Mouse (Mus musculus): ENCODE measurements around the gene Nop2. TPM values are rescaled to one million over a fixed set of nuclear protein-coding genes. Genes with fewer than 3 reads are reported as not detected.

Gene Nop2
- polyA plus RNA-seq (2015; fragmentation: Nextera tagmentation; extraction: Ambion mirVana): 32.1 and 33.5 TPM in 2 replicates

DNA sequence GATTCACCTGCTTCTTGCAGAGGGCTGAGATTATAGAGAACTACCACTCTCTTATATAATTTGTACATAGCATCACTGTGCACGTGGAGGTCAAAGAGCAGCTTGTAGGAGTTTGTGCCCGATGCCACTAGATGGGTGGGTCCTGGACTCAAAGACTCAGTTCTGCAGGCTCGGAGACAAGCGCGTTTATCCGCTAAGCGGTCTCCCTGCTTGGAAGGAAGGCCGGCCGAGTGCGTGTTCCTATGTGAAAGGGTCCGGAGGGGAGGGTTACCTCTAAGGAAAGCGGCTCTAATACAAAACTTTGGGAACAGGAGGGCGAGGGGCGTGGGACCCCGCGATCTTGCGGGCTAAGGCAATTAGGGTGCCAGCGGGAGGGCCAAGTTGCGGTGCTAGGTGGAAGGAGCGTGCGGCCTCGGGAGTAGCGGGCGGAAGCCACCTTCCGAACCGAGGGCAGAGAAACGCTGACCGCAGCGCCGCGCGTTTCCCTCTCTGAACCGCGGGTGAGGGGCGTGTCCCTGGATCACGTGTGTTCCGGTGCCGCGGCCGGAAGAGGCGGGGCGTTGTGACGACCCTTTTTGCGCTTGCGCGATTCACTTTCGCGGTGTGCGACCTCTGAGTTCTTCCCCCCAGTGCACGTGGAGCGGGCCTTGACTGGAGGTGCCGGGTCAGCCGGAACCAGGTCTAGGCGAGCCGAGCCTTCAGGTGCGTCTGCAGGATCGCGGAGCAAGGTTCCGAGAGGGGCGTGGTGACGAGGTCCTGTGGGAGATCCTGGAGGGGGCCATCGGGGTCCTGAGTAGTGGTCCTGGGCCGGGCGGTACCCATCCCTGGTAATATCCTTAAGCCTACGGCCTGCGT, at the start of gene Nop2:
Gene Nop2, plus strand, starts transcription at position 608 of the 855 bp plus-strand sequence.
- peak; percentile 85 for ATAC-seq (ENCODE audit: insufficient read depth)
- H3K4me3 ChIP-seq (replicated peaks): peak within 1 kb of the TSS; percentile 94

DNA sequence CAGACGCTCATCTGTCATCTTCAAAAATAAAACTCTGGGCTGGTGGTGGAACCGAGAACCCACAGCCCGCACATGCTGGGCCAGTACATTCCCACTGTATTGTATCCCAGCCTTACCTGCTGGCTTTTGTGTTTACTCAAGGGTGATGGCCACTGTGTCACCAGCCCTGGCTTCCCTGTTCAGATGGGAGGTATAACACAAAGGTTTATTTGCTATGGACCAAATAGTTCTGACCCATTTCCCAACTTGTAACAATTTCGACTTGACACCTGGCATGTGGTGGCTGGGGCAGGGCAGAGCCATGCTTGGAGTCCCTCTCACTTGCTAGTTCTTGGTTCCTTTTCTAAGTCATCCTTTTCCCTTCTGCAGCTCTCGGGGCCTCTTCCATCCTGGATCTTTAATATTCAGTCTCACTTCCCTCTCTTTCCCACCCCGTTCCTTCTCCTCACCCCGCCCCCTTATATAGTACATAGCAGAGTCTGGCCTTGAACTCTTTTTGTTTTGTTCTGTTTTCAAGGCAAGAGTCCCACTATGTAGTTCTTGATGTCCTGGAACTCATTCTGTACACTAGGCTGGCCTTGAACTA, 48.8 kb upstream of the Nop2 start:
- H3K36me3 ChIP-seq (replicated peaks): no peaks in the 10 kb centered on the region
- no peak for ATAC-seq (ENCODE audit: insufficient read depth)
- H3K9ac ChIP-seq: no peak overlapping the region
- H3K9me3 ChIP-seq (replicated peaks): no peaks in the 10 kb centered on the region
- peaks cover 26% of the 10 kb centered on the region for H3K4me1 ChIP-seq (replicated peaks)
- no peak overlapping the region for H3K4me3 ChIP-seq (replicated peaks)
- H3K27ac ChIP-seq (replicated peaks): no peak overlapping the region
- WGBS (ENCODE audit: insufficient replicate concordance): 78% methylated on average over 7 of the region's 7 CpGs
- H3K27me3 ChIP-seq: no peaks in the 10 kb centered on the region
- no peak overlapping the region for H3K4me2 ChIP-seq

More for the DNA sequence above, at the start of gene Nop2:
- Histone ChIP-seq H3K27me3 (no peaks in the 10 kb centered on the region), H3K27ac (replicated peaks) (peak within 1 kb of the TSS; percentile 83), H3K4me2 (peak within 1 kb of the TSS; percentile 89), H3K4me1 (replicated peaks) (peaks cover 24% of the 10 kb centered on the region), H3K9me3 (replicated peaks) (no peaks in the 10 kb centered on the region), H3K36me3 (replicated peaks) (peaks cover 75% of the 10 kb centered on the region), H3K9ac (peak within 1 kb of the TSS; percentile 79)
- WGBS (ENCODE audit: insufficient replicate concordance): under 1% methylated on average over 66 of the region's 66 CpGs

DNA sequence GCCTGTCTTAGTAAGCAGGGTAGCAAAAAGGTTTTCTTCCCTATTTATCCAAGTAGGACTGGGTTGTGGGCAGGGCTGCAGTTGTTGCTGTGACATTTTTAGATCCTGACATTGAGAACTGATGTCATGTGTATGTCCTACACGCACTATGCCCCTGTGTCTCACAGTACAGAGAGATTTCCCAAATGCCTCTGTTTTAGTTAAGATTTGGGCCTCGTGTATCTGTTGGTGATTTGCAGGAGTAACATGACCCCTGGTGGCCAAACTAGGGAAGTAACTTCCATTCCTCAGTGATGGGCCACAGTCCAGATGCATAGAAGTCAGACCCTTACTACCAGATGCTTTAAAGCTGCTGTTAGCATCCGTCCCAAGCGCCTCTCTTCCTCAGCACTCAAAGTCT, 47.3 kb upstream of the Nop2 start:
- WGBS (ENCODE audit: insufficient replicate concordance): 12% methylated on average over 4 of the region's 4 CpGs
- peaks cover 42% of the 10 kb centered on the region for H3K4me1 ChIP-seq (replicated peaks)
- no peak overlapping the region for H3K4me3 ChIP-seq (replicated peaks)
- H3K27me3 ChIP-seq: no peaks in the 10 kb centered on the region
- ATAC-seq (ENCODE audit: insufficient read depth): no peak
- H3K27ac ChIP-seq (replicated peaks): no peak overlapping the region
- H3K36me3 ChIP-seq (replicated peaks): no peaks in the 10 kb centered on the region
- H3K9ac ChIP-seq: no peak overlapping the region
- no peak overlapping the region for H3K4me2 ChIP-seq
- no peaks in the 10 kb centered on the region for H3K9me3 ChIP-seq (replicated peaks)

DNA sequence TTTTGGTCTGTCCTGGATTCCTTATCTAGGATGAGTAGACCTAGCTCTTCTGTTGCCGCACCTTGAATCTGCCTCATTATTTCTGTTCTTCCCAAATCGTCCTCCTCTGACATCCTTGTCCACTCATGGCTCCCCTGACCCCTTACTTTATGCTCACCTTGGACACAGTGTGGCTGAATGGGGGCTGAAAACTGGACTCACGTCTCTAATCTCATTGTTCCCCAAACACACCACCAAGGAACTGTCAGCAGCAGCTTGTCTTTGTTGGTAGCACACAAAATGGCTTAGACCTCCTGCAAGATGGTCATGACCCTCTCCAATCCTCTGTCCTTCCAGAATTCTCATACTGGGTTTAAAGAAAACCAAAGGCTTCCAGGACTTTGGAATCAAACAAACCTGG, 43.8 kb upstream of the Nop2 start:
- WGBS (ENCODE audit: insufficient replicate concordance): 53% methylated on average over 3 of the region's 3 CpGs
- Histone ChIP-seq H3K9ac (no peak overlapping the region), H3K4me2 (no peak overlapping the region), H3K27me3 (no peaks in the 10 kb centered on the region), H3K4me3 (replicated peaks) (no peak overlapping the region), H3K4me1 (replicated peaks) (peaks cover 55% of the 10 kb centered on the region), H3K36me3 (replicated peaks) (no peaks in the 10 kb centered on the region), H3K27ac (replicated peaks) (peak overlapping the region; percentile 84), H3K9me3 (replicated peaks) (no peaks in the 10 kb centered on the region)
- no peak for ATAC-seq (ENCODE audit: insufficient read depth)

DNA sequence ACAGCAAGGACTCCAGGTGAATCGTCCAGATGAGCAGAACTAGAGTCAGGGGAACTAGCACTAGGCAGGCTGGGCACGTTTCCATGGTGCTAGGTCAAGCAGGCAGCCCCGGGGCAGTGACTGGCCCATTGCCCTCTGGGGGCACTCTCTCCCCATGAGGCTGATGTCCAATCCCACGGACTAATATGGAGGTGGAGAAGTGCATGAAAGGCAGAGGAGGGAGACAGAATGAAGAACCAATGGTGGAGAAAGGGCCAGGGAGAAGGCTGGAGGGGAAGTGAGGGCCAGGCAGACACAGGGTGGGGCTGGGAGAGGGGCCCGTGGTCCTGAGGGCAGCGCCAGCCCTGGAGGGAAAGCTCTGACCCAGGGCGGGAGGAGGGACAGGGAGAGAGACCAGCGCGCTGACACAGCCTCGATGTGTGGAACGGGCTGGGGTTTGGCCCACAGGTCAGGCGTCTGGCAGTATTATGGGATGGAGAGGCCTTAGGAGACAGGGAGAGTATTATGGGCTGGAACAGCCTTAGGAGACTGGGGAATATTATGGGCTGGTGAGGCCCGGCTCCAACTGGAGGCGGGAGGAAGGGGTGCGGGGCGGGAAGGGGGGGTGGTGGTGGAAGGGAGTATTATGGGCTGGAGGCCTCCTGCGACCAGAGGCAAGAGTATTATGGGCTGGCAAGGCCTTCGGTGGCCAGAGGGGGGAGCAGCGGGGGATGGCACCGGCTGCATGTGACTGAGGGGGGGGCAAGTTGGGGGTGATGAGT, 43.0 kb upstream of the Nop2 start:
- H3K27ac ChIP-seq (replicated peaks): peak overlapping the region; percentile 84
- H3K4me1 ChIP-seq (replicated peaks): peaks cover 50% of the 10 kb centered on the region
- ATAC-seq (ENCODE audit: insufficient read depth): peak; percentile 67
- 5% methylated on average over 20 of the region's 20 CpGs for WGBS (ENCODE audit: insufficient replicate concordance)
- peak overlapping the region; percentile 43; the same call in 1 of the 2 replicates for H3K9ac ChIP-seq
- H3K36me3 ChIP-seq (replicated peaks): no peaks in the 10 kb centered on the region
- no peaks in the 10 kb centered on the region for H3K9me3 ChIP-seq (replicated peaks)
- H3K4me3 ChIP-seq (replicated peaks): peak overlapping the region; percentile 42
- H3K27me3 ChIP-seq: no peaks in the 10 kb centered on the region
- peak overlapping the region; percentile 74 for H3K4me2 ChIP-seq

DNA sequence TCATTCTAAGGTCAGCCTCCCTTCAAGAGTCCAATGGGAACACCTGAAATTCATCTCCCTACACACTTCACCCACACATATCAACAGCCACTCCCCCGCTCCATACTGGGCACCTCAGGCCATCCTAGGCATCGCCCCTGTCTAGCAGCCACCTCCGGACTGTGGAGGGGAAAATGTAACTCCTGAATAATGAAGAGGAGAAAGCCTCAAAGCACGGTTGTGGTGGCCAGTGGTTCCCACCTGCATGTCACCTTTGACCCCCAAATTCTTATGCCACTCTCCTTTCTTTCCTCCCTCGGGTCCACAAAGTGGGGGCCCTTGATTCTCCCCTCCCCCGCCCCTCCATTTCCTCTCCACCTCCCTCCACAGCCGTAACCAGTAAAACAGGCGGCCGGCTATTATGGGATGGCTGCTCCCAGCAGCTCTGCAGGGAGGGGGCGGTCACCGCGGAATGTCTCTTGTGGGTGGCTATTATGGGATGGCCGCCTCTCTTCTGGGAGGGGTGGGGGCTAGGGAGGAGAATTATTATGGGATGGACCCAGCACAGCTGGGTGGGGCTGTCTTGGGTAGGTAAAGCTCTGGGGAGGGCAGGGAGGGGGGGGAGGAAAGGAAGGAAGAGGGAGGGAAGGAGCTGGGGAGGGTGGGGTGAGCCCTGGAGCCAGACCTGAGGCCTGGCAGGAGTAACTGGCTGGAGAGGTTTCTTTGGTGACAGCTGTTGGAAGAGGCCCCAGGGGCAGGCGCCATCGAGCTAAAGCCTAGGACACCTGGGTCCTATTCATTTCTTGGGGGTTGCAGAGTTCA, 42.0 kb upstream of the Nop2 start:
- peak overlapping the region; percentile 42 for H3K4me3 ChIP-seq (replicated peaks)
- no peaks in the 10 kb centered on the region for H3K27me3 ChIP-seq
- peak overlapping the region; percentile 55; the same call in 1 of the 2 replicates for H3K9ac ChIP-seq
- no peaks in the 10 kb centered on the region for H3K9me3 ChIP-seq (replicated peaks)
- peaks cover 53% of the 10 kb centered on the region for H3K4me1 ChIP-seq (replicated peaks)
- WGBS (ENCODE audit: insufficient replicate concordance): 2% methylated on average over 15 of the region's 15 CpGs
- peak; percentile 58 for ATAC-seq (ENCODE audit: insufficient read depth)
- H3K27ac ChIP-seq (replicated peaks): peak overlapping the region; percentile 84
- peak overlapping the region; percentile 74 for H3K4me2 ChIP-seq
- no peaks in the 10 kb centered on the region for H3K36me3 ChIP-seq (replicated peaks)

DNA sequence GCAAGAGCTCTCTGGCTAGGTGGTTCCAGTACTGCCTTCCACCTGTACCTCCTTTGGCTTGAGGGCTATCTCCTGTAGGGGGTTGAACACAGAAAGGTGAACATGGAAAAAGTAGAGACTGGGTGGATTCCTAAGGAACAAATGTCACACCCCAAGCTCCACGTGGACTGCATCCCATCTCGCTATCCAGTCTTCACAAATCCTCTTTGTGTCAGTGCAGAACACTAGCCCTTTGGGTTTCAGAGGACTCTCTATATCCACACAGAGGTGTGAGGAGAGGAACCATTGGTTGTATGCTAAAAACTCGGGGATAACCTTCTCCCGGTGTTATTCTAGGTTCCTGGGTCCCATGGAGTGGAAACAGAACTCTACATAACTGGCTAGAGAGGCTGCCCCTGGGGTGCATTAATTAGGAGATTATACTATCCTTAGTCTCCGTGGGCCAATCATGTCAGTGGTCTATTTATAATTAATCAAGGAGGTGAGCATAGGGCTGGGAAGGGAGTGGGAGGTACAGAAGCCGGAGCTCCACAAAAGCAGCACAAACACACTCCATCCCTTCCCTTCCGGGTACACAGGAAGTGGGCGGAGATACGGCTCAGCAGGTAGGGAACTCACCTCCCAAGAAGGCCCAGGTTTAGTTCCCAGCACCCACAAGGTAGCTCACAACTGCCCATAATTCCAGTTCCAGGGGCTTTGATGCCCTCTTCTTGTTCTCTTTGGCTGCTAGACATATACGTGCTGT, 41.2 kb upstream of the Nop2 start:
- Histone ChIP-seq H3K4me2 (peak overlapping the region; percentile 74), H3K4me3 (replicated peaks) (peak overlapping the region; percentile 42), H3K9ac (peak overlapping the region; percentile 55; the same call in 1 of the 2 replicates), H3K4me1 (replicated peaks) (peaks cover 61% of the 10 kb centered on the region), H3K36me3 (replicated peaks) (no peaks in the 10 kb centered on the region), H3K27me3 (no peaks in the 10 kb centered on the region), H3K27ac (replicated peaks) (peak overlapping the region; percentile 84), H3K9me3 (replicated peaks) (no peaks in the 10 kb centered on the region)
- WGBS (ENCODE audit: insufficient replicate concordance): 54% methylated on average over 10 of the region's 10 CpGs
- ATAC-seq (ENCODE audit: insufficient read depth): no peak; the same call in 1 of the 2 replicates

DNA sequence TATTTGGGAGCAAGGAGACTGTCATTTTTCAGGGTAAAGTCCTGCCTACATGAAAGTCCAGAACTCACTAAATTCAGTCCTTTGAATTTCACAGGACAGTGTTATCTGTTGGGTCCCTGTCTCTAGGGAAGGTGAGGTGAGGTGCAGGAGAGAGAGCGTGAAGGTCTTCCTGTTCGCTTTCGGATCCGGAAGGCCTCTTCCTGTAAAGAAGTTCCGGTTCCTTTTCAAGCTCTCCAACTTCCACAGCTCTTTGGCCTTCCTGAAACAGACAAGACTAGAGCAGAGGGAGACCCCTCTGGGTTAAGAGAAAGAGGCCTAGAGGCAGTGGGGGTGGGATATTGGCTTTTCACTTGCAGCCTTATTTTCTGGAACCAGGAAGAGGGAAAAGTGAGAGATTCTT, 39.3 kb upstream of the Nop2 start:
- H3K9me3 ChIP-seq (replicated peaks): no peaks in the 10 kb centered on the region
- no peaks in the 10 kb centered on the region for H3K36me3 ChIP-seq (replicated peaks)
- no peaks in the 10 kb centered on the region for H3K27me3 ChIP-seq
- H3K4me2 ChIP-seq: no peak overlapping the region
- H3K4me1 ChIP-seq (replicated peaks): peaks cover 74% of the 10 kb centered on the region
- no peak overlapping the region for H3K4me3 ChIP-seq (replicated peaks)
- no peak for ATAC-seq (ENCODE audit: insufficient read depth)
- WGBS (ENCODE audit: insufficient replicate concordance): 46% methylated on average over 5 of the region's 5 CpGs
- H3K9ac ChIP-seq: no peak overlapping the region
- peak overlapping the region; percentile 19; the same call in 1 of the 2 replicates for H3K27ac ChIP-seq (replicated peaks)

DNA sequence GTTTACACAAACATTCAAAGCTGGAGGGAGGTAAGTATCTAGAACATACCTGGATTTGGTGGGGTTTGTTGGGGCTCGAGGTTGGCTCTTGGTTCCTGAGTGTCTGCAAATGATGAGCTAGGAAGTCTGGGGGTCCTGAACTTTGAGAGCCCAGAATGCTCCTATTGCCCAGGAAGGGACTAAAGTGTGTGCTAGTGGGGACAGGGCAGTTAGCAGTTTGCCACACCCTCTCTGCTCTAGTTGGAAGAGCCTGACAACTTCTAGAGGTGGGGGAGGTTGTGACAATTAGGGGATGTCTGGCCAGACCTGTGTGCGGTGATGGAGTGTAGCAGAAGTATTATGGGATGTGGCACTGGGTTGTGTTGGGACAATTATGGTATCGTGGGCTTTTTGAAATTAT, 36.9 kb upstream of the Nop2 start:
- Histone ChIP-seq H3K9me3 (replicated peaks) (no peaks in the 10 kb centered on the region), H3K4me2 (0 out of 2 replicates have a peak overlapping the region, but pooled peaks have one; percentile 89), H3K9ac (no peak overlapping the region), H3K36me3 (replicated peaks) (peaks cover 20% of the 10 kb centered on the region), H3K4me3 (replicated peaks) (no peak overlapping the region), H3K4me1 (replicated peaks) (peaks cover 74% of the 10 kb centered on the region), H3K27ac (replicated peaks) (peak overlapping the region; percentile 94), H3K27me3 (no peaks in the 10 kb centered on the region)
- ATAC-seq (ENCODE audit: insufficient read depth): no peak
- 34% methylated on average over 3 of the region's 3 CpGs for WGBS (ENCODE audit: insufficient replicate concordance)

Data from liver, embryonic 15.5 days (tissue).